Mouse (Mus musculus) gastrocnemius, adult 8-10 months (tissue): ENCODE measurements around the gene Ssr2. TPM values are rescaled to one million over a fixed set of nuclear protein-coding genes. Genes with fewer than 3 reads are reported as not detected.

Experiments used
- DNase-seq, 2 experiments: peaks; one replicate each; pipeline ENCODE4 v3.0.0; 2022; ENCODE audit warnings: low spot score in 2 of 2
- total RNA-seq, 4 experiments: library from RNA; stranded (reverse); gene quantifications; 2 replicates each; pipeline ENCODE4 v1.2.4; 2022

The Ssr2 gene
- total RNA-seq = 10 to 100 TPM; 41.5 to 44.9 (median 43.1) TPM

- no peak for DNase-seq
Observed at GRCm38 (mm10) chr3:88575540-88575939, at the start of gene Ssr2. Ssr2 (plus strand) TSS chr3:88575876.

- peak; percentile 76 to 82 for DNase-seq
Observed at GRCm38 (mm10) chr3:88526157-88527131, 49.2 kb upstream of the Ssr2 start.

- no peak for DNase-seq
Observed at GRCm38 (mm10) chr3:88527565-88527964, 48.1 kb upstream of the Ssr2 start.

GRCm38 (mm10) chr3:88528646-88529045 lies 47.0 kb upstream of the Ssr2 start:
- no peak for DNase-seq

GRCm38 (mm10) chr3:88529204-88530000 lies 46.3 kb upstream of the Ssr2 start:
- DNase-seq = no peak

GRCm38 (mm10) chr3:88530082-88530864 lies 45.4 kb upstream of the Ssr2 start:
- no peak for DNase-seq

- DNase-seq = peak; percentile 67 to 69
Observed at GRCm38 (mm10) chr3:88531348-88532298, 44.1 kb upstream of the Ssr2 start.

GRCm38 (mm10) chr3:88532299-88532674 lies 43.4 kb upstream of the Ssr2 start, which contains the start of gene Mex3a:
Mex3a (plus strand) TSS chr3:88532395.
- no peak for DNase-seq

- no peak for DNase-seq
Observed at GRCm38 (mm10) chr3:88532689-88533511, 42.8 kb upstream of the Ssr2 start.

- DNase-seq = no peak
Observed at GRCm38 (mm10) chr3:88533706-88534105, 42.0 kb upstream of the Ssr2 start.

- no peak for DNase-seq
Observed at GRCm38 (mm10) chr3:88535005-88535404, 40.7 kb upstream of the Ssr2 start.

GRCm38 (mm10) chr3:88535527-88535926 lies 40.1 kb upstream of the Ssr2 start:
- no peak for DNase-seq

- DNase-seq = peak; percentile 77 to 84
Observed at GRCm38 (mm10) chr3:88536103-88536930, 39.4 kb upstream of the Ssr2 start.

- DNase-seq = no peak
Observed at GRCm38 (mm10) chr3:88537146-88537545, 38.5 kb upstream of the Ssr2 start.

GRCm38 (mm10) chr3:88538271-88539145 lies 37.2 kb upstream of the Ssr2 start:
- DNase-seq = no peak

GRCm38 (mm10) chr3:88539397-88539796 lies 36.3 kb upstream of the Ssr2 start:
- DNase-seq = no peak

GRCm38 (mm10) chr3:88540085-88540484 lies 35.6 kb upstream of the Ssr2 start:
- no peak for DNase-seq
